Mouse (Mus musculus) cerebellum, postnatal 4 days (tissue): ENCODE data around the gene Gm20379.

ENCODE experiments used
- DNase-seq, 2 experiments: peaks; one replicate each; pipeline ENCODE4 v3.0.0; 2022; ENCODE audit warnings: low spot score in 2 of 2, mixed read lengths in 1 of 2

The Gm20379 gene

GRCm38 (mm10) chr13:92336857-92337256 lies 31.1 kb downstream of the Gm20379 start:
- DNase-seq: no peak

- DNase-seq: no peak
Measured at GRCm38 (mm10) chr13:92337773-92338462, 32.1 kb downstream of the Gm20379 start.

- DNase-seq: no peak
Measured at GRCm38 (mm10) chr13:92339787-92340186, 34.0 kb downstream of the Gm20379 start.

GRCm38 (mm10) chr13:92344033-92344432 lies 38.3 kb downstream of the Gm20379 start:
- no peak for DNase-seq

GRCm38 (mm10) chr13:92346338-92346737 lies 40.6 kb downstream of the Gm20379 start:
- DNase-seq: no peak

GRCm38 (mm10) chr13:92351100-92351499 lies 45.3 kb downstream of the Gm20379 start:
- DNase-seq: no peak

- no peak for DNase-seq
Measured at GRCm38 (mm10) chr13:92353956-92354355, 48.2 kb downstream of the Gm20379 start.

GRCm38 (mm10) chr13:92354456-92355271 lies 48.9 kb downstream of the Gm20379 start, which contains the start of the genes Dhfr and Msh3:
TSS of gene Dhfr (plus strand) at chr13:92354726.
TSS of gene Msh3 (minus strand) at chr13:92355003.
- DNase-seq: peak; percentile 94 to 99

DNA sequence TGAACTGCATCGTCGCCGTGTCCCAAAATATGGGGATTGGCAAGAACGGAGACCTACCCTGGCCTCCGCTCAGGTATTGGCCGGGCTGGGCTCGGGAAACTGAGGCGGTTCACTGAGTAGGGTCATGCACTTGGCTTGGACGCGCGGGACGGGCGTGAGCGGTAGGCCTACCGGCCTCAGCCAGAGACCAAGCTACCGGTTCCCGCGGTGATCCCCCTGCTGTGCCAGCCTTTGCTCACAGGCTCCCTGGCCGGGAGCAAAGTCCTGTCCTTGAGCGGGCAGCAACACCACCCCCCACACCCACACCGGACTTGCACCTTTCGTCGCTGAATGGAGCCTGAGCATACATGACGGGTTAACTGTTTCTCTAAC lies 49.5 kb downstream of the Gm20379 start:
- no peak for DNase-seq

DNA sequence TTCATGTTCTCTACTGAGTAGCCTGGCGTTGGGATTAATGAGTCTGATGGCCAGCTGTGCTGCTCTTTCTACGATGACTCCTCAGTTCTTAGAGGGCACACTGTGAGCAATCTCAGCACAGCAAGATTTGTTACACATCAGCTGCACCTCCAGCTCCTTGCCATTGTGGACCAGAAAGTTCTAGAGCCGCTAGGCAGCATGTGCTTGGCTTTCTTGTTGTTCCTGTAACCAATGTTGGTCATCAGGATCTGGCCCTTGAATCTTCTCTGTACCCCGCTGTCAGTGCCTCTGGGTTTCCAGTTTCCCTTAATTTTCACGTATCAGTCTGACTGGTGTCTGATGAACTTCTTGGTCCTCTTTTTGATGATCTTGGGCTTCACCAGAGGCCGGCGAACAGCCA lies 50.6 kb downstream of the Gm20379 start:
- DNase-seq: no peak
